Mouse (Mus musculus) heart, embryonic 15.5 days (tissue): ENCODE measurements around the gene Nbr1. TPM values are rescaled to one million over a fixed set of nuclear protein-coding genes. Genes with fewer than 3 reads are reported as not detected.
"Not testable (repeated sequence)": the region's sequence is repeated elsewhere in the genome, so short reads cannot be mapped to it uniquely, and the experiment has no call there.

ENCODE experiments used
- ATAC-seq: fragments of 200-750 bp; cut with Nextera tagmentation; replicated peaks from 2 replicates; pipeline ENCODE4 v1.8.0; 2017; ENCODE audit warnings: low read depth, moderate TSS enrichment; ENCODE audit not compliant: insufficient number of reproducible peaks, insufficient read depth, low FRiP score
- H3K27ac ChIP-seq: fragments of 300-500 bp; sonication (generic); 2 replicates; pipeline ENCODE4 v1.5.1; 2015; ENCODE audit warnings: mild to moderate bottlenecking, inconsistent platforms
- H3K27me3 ChIP-seq: fragments of 300-500 bp; sonication (generic); 2 replicates; pipeline ENCODE4 v1.6.1; 2015; ENCODE audit warnings: inconsistent platforms
- H3K36me3 ChIP-seq: fragments of 300-500 bp; sonication (generic); 2 replicates; pipeline ENCODE4 v1.6.1; 2015; ENCODE audit warnings: mild to moderate bottlenecking, inconsistent platforms
- H3K4me1 ChIP-seq: fragments of 300-500 bp; sonication (generic); replicated peaks from 2 replicates; pipeline ENCODE4 v1.6.1; 2015; ENCODE audit warnings: inconsistent platforms
- H3K4me2 ChIP-seq: fragments of 300-500 bp; sonication (generic); 2 replicates; pipeline ENCODE4 v1.6.1; 2015; ENCODE audit warnings: inconsistent platforms, mild to moderate bottlenecking, moderate library complexity
- H3K4me3 ChIP-seq: fragments of 300-500 bp; sonication (generic); 2 replicates; pipeline ENCODE4 v1.5.1; 2015; ENCODE audit warnings: mild to moderate bottlenecking, inconsistent platforms
- H3K9ac ChIP-seq: fragments of 300-500 bp; sonication (generic); 2 replicates; pipeline ENCODE4 v1.6.1; 2015; ENCODE audit warnings: mild to moderate bottlenecking, inconsistent platforms
- H3K9me3 ChIP-seq: fragments of 300-500 bp; sonication (generic); replicated peaks from 2 replicates; pipeline ENCODE4 v1.6.1; 2016; ENCODE audit warnings: inconsistent platforms
- WGBS: fragments of 180-500 bp; shearing (Covaris S2); methylation state at CpG from one replicate; pipeline ENCODE4 v1.1.7; 2015; ENCODE audit warnings: mixed read lengths; 5-methylcytosine and 5-hydroxymethylcytosine counted together
- polyA plus RNA-seq: library from polyadenylated mRNA; unstranded; fragments of >200 nt; fragmentation: Nextera tagmentation; extraction: Ambion mirVana; gene quantifications from 2 replicates; pipeline ENCODE4 v1.2.1, GENCODE M21; 2015

Nbr1 gene
- polyA plus RNA-seq, 1 experiment from 2014 or later, result 58.5 TPM

GRCm38 (mm10) chr11:101626995-101627856 lies 75.3 kb downstream of the Nbr1 start, which contains the start of gene Rdm1:
Gene Rdm1 (plus strand): TSS chr11:101627195.
- Histone ChIP-seq H3K27ac (peak within 1 kb of the TSS; percentile 99), H3K9ac (peak within 1 kb of the TSS; percentile 81), H3K4me3 (peak within 1 kb of the TSS; percentile 69), H3K4me1 (peaks cover 9% of the 10 kb centered on the region), H3K27me3 (no peaks in the 10 kb centered on the region), H3K4me2 (peak within 1 kb of the TSS; percentile 89), H3K36me3 (no peaks in the 10 kb centered on the region; the same call in 1 of the 2 replicates), H3K9me3 (no peaks in the 10 kb centered on the region)
- peak; percentile 87 for ATAC-seq
- under 1% methylated on average over 34 of the region's 34 CpGs for WGBS

- 0% methylated on average over 33 of the region's 33 CpGs for WGBS
- peak; percentile 9 for ATAC-seq
These were observed 76.1 kb downstream of the Nbr1 start for GRCm38 (mm10) chr11:101627857-101628559.

GRCm38 (mm10) chr11:101628733-101629417 lies 76.9 kb downstream of the Nbr1 start:
- H3K4me3 ChIP-seq, result peak overlapping the region; percentile 69
- H3K4me1 ChIP-seq, ATAC-seq, H3K9me3 ChIP-seq, H3K27ac ChIP-seq, H3K27me3 ChIP-seq, H3K9ac ChIP-seq, H3K36me3 ChIP-seq: not testable (repeated sequence)
- H3K4me2 ChIP-seq, result peak overlapping the region; percentile 89
- WGBS, result 64% methylated on average over 5 of the region's 5 CpGs

More at GRCm38 (mm10) chr11:101627857-101628559, 76.1 kb downstream of the Nbr1 start:
- Histone ChIP-seq H3K36me3 (no peaks in the 10 kb centered on the region; the same call in 1 of the 2 replicates), H3K9me3 (no peaks in the 10 kb centered on the region), H3K4me3 (peak overlapping the region; percentile 69), H3K9ac (peak overlapping the region; percentile 81), H3K27me3 (no peaks in the 10 kb centered on the region), H3K4me2 (peak overlapping the region; percentile 89), H3K27ac (peak overlapping the region; percentile 99), H3K4me1 (peaks cover 9% of the 10 kb centered on the region)

Other genes starting within 250 kb of the Nbr1 start
- gene Becn1, start 249.9 kb upstream of the Nbr1 start, polyA plus RNA-seq, result 114 and 145 TPM in 2 replicates
- 89.2 and 109 TPM in 2 replicates for gene Psme3, start 235.9 kb upstream of the Nbr1 start, polyA plus RNA-seq
- gene Aoc2, start 227.1 kb upstream of the Nbr1 start, polyA plus RNA-seq, result 0.43 and 0.95 TPM in 2 replicates
- 1.9 and 2.7 TPM in 2 replicates for gene Aoc3, start 221.5 kb upstream of the Nbr1 start, polyA plus RNA-seq
- gene G6pc, start 184.6 kb upstream of the Nbr1 start, polyA plus RNA-seq, result not detected in 2 replicates
- 36.9 and 42.7 TPM in 2 replicates for gene Aarsd1, start 134.5 kb upstream of the Nbr1 start, polyA plus RNA-seq
- 12.1 and 15.9 TPM in 2 replicates for gene Gm27029, start 127.4 kb upstream of the Nbr1 start, polyA plus RNA-seq
- 13.9 and 18.2 TPM in 2 replicates for gene Rundc1, start 127.1 kb upstream of the Nbr1 start, polyA plus RNA-seq
- 66.5 and 81.5 TPM in 2 replicates for gene Ptges3l, start 126.8 kb upstream of the Nbr1 start, polyA plus RNA-seq
- 174 and 211 TPM in 2 replicates for gene Rpl27, start 109.9 kb upstream of the Nbr1 start, polyA plus RNA-seq
- 18.0 and 25.9 TPM in 2 replicates for gene Ifi35, start 103.7 kb upstream of the Nbr1 start, polyA plus RNA-seq
- 9.1 and 10.1 TPM in 2 replicates for gene Rnd2, start 87.2 kb upstream of the Nbr1 start, polyA plus RNA-seq
- gene Vat1, start 85.9 kb upstream of the Nbr1 start, polyA plus RNA-seq, result 30.2 and 38.6 TPM in 2 replicates
- gene Brca1, start 194 bp upstream of the Nbr1 start, polyA plus RNA-seq, result 6.6 TPM in 2 replicates
- gene Tmem106a, start 30.1 kb downstream of the Nbr1 start, polyA plus RNA-seq, result 4.8 and 6.8 TPM in 2 replicates
- not detected in 2 replicates for gene Gm11634, start 47.1 kb downstream of the Nbr1 start, polyA plus RNA-seq
- 45.6 and 46.4 TPM in 2 replicates for gene Rdm1, start 75.0 kb downstream of the Nbr1 start, polyA plus RNA-seq
- gene Arl4d, start 113.4 kb downstream of the Nbr1 start, polyA plus RNA-seq, result 6.1 and 7.2 TPM in 2 replicates
- gene Dhx8, start 180.8 kb downstream of the Nbr1 start, polyA plus RNA-seq, result 17.2 and 20.8 TPM in 2 replicates
- gene Etv4, start 233.2 kb downstream of the Nbr1 start, polyA plus RNA-seq, result 3.5 and 5.8 TPM in 2 replicates